Mouse (Mus musculus) left cerebral cortex, adult 11 months (tissue): ENCODE results near the gene Hsp90aa1.
"Not testable (repeated sequence)": the region's sequence is repeated elsewhere in the genome, so short reads cannot be mapped to it uniquely, and the experiment has no call there.

Source experiments
- DNase-seq: peaks from one replicate; pipeline ENCODE4 v3.0.0; 2022; ENCODE audit warnings: low spot score

Hsp90aa1 gene

DNA sequence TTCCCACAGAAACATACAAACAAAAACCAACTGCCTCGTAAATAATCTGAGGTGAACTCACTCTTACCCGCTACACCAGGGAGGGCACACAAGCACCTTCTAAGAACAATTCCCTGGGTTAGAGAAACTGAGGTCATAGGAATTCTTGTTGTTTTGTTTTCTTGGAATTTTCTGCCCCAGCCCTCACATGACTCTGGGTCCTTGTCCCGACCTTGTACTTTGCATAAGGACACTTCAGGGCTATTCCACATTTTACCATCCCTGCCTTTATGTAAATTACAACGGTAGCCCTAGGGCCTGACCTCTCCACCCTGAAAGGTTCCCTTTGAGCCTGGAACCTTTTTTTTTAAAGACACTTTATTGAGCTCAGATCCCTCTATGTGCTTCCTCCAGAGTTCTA lies at the start of gene Hsp90aa1:
TSS of gene Hsp90aa1 (minus strand) at position 173 of the 400 bp plus-strand sequence.
- DNase-seq: no peak

- no peak for DNase-seq
Measured at GRCm38 (mm10) chr12:110750770-110751439, 48.4 kb upstream of the Hsp90aa1 start.

DNA sequence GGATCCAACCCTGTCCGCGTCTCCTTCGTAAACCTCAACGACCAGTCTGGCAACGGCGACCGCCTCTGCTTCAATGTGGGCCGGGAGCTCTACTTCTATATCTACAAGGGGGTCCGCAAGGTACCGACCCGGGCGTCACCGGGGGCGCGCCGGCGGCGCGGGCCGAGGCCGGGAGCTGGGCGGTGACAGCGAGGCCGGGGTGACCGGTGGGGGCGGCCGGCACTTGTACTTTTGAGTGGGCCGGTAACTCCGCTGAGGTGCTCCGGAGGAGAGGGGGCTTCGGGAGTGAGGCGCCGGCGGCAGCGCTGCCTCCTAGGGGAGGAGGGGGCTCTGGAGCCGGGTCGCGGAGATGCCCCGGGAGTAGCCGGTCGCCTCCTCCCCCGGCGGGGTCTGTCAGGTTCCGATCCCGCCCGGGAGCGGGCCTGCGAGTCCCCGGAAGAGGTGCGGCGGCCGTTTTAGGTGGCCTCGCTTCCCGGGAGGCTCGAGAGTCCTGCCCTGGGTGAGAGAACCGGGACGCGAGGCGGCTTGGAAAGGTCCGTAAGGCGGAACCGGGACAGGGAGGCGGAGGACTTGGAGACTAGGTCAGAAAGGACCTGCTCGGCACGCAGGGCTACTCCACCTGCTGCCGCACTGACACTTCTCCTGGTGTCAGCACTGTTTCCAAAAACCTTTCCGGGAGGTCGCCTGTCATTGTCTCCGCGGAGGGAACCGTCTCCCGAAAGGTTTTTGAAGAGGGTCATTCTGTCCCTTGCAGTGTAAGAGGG lies 35.8 kb upstream of the Hsp90aa1 start:
- no peak for DNase-seq

GRCm38 (mm10) chr12:110737170-110738157 lies 34.9 kb upstream of the Hsp90aa1 start, which contains the start of gene Wdr20:
Wdr20 (plus strand) TSS chr12:110737944.
- peak; percentile 95 for DNase-seq

DNA sequence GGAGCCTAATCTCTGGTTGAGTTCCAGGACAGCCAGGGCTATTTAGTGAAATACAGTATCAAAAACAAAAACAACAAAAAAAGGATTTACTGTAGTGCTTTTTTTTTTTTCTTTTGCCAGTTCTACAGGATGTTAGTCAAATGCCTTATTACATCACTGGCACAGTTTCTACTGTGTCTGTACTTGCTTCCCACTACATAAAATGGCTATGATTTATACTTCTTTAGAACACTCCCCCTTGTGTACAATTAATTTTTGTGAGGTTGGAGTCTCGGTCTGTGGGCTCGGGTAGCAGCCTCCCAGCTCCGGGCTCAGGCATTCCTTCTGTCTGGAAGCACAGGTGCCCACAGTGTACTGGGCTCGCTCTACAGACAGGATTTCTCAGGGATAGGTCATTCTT lies 34.1 kb upstream of the Hsp90aa1 start:
- DNase-seq: no peak

GRCm38 (mm10) chr12:110733254-110733653 lies 30.7 kb upstream of the Hsp90aa1 start:
- DNase-seq: not testable (repeated sequence)

DNA sequence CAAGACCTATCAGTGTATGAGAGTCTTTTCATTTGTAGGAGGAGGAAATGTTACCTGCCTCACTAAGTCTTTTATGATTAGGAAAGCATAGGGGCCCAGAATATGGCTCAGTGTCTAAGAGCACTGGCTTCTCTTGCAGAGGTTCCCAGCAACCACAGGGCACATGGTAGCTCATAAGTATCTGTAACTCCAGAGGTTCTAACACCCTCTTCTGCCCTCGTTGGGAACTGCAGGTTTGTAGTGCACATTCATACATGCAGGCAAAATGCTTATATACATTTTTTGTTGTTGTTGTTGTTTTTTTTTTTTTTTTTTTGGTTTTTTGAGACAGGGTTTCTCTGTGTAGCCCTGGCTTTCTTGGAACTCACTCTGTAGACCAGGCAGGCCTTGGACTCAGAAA lies 23.9 kb upstream of the Hsp90aa1 start:
- DNase-seq: no peak

GRCm38 (mm10) chr12:110725489-110725888 lies 23.0 kb upstream of the Hsp90aa1 start:
- DNase-seq: no peak

GRCm38 (mm10) chr12:110725051-110725450 lies 22.5 kb upstream of the Hsp90aa1 start:
- no peak for DNase-seq

DNA sequence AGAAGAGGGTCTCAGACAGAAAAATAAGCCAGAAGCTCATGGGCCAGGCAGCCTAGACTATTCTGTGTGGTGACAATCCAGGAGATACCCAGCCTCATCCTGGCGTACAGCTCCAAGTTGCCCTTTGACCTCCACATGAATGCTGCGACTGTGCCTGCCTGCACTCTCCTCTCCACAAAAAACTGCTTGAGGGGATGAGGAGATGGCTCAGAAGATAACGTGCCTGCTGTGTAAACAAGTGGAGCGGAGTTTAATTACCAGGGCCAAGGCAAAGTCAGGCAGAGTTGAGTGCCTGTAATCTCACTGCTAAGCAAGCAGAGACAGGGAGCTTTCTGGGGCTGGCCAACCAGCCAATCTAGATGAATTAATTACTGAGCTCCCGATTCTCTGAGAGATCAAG lies 13.5 kb upstream of the Hsp90aa1 start:
- no peak for DNase-seq

DNA sequence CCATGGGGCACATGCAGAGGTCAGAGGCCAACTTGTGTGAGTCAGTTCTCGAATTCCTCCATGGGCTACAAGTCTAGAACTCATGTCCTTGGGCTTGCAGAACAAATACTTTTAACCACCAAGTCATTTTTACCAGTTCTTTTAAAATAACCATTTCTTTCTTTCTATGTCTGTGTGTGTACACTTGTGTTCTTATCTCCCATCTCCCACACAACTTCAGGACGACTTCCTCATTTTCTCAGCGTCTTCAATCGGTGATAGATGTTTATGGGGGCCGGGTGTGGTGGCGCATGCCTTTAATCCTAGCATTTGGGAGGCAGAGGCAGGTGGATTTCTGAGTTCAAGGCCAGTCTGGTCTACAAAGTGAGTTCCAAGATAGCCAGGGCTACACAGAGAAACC lies 11.7 kb upstream of the Hsp90aa1 start:
- DNase-seq: no peak

GRCm38 (mm10) chr12:110713784-110714183 lies 11.3 kb upstream of the Hsp90aa1 start:
- DNase-seq: no peak

GRCm38 (mm10) chr12:110711270-110711669 lies 8.7 kb upstream of the Hsp90aa1 start:
- no peak for DNase-seq

DNA sequence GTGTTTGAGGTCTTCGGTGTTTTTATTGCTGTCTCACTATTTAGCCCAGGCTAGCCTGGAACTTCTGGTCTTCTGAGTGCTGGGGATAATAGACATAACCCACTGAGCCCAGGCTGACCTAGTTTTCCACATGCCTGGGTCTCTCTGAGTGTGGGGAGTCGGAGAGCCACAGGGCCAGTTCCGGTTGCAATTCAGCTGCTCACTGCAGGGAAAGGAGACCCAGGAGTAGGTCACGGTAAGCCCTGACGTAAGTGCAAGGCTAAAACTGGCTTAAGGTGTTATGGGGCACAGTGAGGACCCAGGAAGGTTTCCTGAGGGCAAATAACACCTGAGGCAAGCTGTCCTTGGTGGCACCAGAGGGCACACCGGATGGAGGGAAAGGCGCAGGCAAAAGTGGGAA lies 4.9 kb upstream of the Hsp90aa1 start:
- DNase-seq: no peak

DNA sequence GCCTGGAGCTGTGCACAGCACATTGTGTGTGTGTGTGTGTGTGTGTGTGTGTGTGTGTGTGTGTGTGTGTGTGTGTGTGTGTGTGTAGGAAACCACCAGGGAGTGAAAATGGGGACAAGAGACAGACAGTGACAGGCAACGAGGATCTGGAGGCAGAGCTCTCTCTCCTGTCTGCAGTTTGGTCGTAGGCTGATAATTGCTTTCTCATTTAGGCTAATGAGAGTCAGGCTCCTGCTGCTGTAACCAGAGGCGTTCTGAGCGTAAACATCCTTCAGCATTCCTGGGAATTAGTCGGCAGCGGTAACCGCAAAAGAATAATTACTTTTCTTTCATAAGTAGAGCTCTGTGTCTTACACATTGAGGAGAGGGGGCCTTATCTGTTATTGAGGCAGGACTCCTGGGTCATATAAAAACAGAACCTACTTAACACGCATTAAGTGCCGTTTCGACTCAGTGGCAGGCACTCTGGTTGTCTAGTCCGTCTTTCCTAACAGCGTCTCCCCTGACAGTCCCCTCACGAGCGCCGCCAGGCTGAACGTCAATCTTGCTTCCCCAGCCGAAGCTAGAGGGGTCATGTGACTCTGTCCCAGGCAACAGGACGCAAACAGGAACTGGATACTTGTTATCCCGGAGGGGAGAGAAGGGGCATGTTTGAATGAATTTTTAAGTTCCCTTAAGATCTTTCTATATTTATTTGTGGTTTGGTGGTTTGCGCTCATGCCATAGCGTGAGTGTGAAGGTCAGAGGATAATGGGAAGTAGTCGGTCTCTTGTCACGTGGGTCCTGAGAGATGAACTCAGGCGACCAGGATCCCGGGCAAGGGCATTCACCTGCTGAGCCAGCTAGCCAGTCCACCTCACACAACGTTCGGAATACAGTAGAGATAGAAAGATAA lies 4.1 kb upstream of the Hsp90aa1 start:
- no peak for DNase-seq

GRCm38 (mm10) chr12:110705419-110705818 lies 2.9 kb upstream of the Hsp90aa1 start:
- DNase-seq: not testable (repeated sequence)

- DNase-seq: no peak
Measured at GRCm38 (mm10) chr12:110703682-110704081, 1.2 kb upstream of the Hsp90aa1 start.

DNA sequence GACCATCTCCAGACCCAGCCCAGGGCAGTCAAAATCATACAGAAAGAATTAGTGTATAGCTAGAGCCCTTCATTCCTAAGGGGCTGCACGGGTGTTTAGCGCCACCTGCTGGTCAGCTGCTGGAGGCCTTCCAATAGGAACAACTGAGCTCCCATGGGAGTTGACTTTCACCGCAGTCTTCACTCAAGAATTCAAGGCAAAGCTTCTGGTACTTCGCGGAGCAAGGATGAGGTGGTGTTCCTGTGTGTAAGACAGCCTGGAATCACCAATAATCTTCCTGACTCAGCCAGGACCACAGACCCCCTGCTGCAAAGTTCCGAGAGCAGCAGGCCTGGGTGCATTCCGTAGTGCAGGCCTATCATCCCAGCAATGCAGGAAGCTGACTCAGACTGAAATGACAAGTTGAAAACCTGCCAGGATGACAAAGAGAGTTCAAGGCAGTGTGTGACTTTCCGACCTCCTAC lies 512 bp upstream of the Hsp90aa1 start:
- peak; percentile 62 for DNase-seq

DNA sequence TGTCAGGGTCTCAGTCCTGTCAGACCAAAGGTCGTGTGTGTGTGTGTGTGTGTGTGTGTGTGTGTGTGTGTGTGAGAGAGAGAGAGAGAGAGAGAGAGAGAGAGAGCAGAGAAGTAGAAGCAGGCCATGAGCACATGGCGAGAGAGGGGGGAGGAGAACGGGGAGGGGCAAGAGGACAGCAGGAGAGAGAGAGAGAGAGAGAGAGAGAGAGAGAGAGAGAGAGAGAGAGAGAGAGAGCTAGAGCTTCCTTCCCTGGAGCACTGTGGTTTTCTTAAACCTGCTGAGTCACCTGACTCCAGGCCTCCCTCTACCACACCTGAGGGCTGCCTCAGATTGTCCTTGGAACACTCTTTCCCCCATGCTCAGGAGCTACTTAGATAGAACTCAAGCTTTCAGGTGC lies 1.2 kb downstream of the Hsp90aa1 start:
- DNase-seq: not testable (repeated sequence)

DNA sequence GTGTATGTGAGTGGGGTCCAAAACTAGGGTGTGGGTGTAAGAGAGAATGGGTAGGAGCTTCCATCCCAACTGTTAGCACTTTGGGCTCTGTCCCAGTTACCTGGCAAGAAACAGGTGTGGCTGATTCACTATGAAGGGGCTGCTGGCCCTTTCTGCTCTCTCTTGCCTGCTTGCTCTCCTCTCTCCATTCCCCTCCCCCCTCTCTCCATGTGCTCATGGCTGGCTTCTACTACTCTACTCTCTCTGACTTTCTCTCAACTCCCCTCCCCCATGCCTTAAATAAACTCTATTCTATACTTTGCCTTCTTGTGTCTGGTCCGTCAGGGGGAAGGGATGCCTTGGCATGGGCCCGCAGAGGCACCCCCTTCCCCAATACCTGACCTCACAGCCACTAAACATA lies 1.8 kb downstream of the Hsp90aa1 start:
- DNase-seq: no peak

DNA sequence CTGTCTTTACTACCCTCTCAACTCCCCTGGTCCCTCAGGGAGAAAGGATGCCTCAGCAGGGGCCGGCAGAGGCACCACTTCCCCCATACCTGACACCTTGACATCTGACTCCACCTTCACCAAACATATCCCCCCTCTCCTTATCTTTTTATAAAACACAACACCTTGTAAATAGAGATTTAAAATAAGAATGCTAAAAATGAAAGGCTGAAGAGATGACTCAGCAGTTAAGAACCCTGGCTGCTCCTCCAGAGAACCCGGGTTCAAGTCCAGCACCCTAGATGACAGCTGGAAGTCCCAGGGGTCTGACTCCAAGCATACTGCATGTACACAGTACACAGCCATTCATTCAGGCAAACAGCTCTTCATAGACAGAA lies 3.4 kb downstream of the Hsp90aa1 start:
- no peak for DNase-seq
